Mouse (Mus musculus) kidney, embryonic 15.5 days (tissue): ENCODE measurements around the gene Usp3. TPM values are rescaled to one million over a fixed set of nuclear protein-coding genes. Genes with fewer than 3 reads are reported as not detected.
A peak's percentile ranks its signal among the peaks of the same experiment; 100 is the strongest.

Source experiments
- ATAC-seq: fragments of 200-750 bp; cut with Nextera tagmentation; replicated peaks from 2 replicates; pipeline ENCODE4 v1.8.0; 2017; ENCODE audit warnings: moderate TSS enrichment; ENCODE audit not compliant: low FRiP score
- H3K27ac ChIP-seq: fragments of 300-500 bp; sonication (generic); 2 replicates; pipeline ENCODE4 v1.5.1; 2015; ENCODE audit warnings: mild to moderate bottlenecking, inconsistent platforms
- H3K27me3 ChIP-seq: fragments of 300-500 bp; sonication (generic); 2 replicates; pipeline ENCODE4 v1.6.1; 2015; ENCODE audit warnings: inconsistent platforms
- H3K36me3 ChIP-seq: fragments of 300-500 bp; sonication (generic); 2 replicates; pipeline ENCODE4 v1.6.1; 2015; ENCODE audit warnings: inconsistent platforms
- H3K4me1 ChIP-seq: fragments of 300-500 bp; sonication (generic); 2 replicates; pipeline ENCODE4 v1.6.1; 2015; ENCODE audit warnings: inconsistent platforms
- H3K4me2 ChIP-seq: fragments of 300-500 bp; sonication (generic); 2 replicates; pipeline ENCODE4 v1.6.1; 2015; ENCODE audit warnings: moderate library complexity, mild to moderate bottlenecking, inconsistent platforms
- H3K4me3 ChIP-seq: fragments of 300-500 bp; sonication (generic); replicated peaks from 2 replicates; pipeline ENCODE4 v1.5.1; 2015; ENCODE audit warnings: mild to moderate bottlenecking, inconsistent platforms
- H3K9ac ChIP-seq: fragments of 300-500 bp; sonication (generic); 2 replicates; pipeline ENCODE4 v1.6.1; 2015; ENCODE audit warnings: mild to moderate bottlenecking, inconsistent platforms
- H3K9me3 ChIP-seq: fragments of 300-500 bp; sonication (generic); replicated peaks from 2 replicates; pipeline ENCODE4 v1.6.1; 2016; ENCODE audit warnings: inconsistent platforms
- WGBS: fragments of 180-500 bp; shearing (Covaris S2); methylation state at CpG from one replicate; pipeline ENCODE4 v1.1.7; 2015; ENCODE audit warnings: mixed read lengths; 5-methylcytosine and 5-hydroxymethylcytosine counted together
- polyA plus RNA-seq: library from polyadenylated mRNA; unstranded; fragments of >200 nt; fragmentation: Nextera tagmentation; extraction: Ambion mirVana; gene quantifications from 2 replicates; pipeline ENCODE4 v1.2.1, GENCODE M21; 2015

Gene Usp3
- polyA plus RNA-seq, 1 experiment from 2014 or later = 68.0 TPM

DNA sequence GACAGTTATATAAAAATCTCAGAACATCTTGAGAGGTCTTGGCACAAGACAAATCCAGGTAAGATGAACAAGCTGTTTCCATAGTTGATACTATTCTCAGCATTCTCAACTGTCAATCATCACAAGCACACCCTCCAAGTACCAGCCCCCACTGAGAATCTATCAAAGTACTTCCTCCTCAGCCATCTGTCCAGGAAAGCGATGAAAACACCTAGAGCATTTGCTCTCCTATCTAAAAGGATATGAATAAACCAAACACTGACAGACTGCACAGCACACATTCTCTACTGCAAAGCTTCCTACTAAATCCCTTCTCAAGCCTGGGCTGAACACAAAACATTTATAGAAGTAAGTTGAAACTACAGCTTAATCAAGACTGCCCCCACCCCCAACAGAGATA is 6.4 kb downstream of the Usp3 start:
- H3K9me3 ChIP-seq = no peaks in the 10 kb centered on the region
- no peaks in the 10 kb centered on the region for H3K27me3 ChIP-seq
- no peak overlapping the region for H3K27ac ChIP-seq
- H3K4me2 ChIP-seq = no peak overlapping the region
- no peak for ATAC-seq
- H3K9ac ChIP-seq = no peak overlapping the region
- no peak overlapping the region for H3K4me3 ChIP-seq
- no peaks in the 10 kb centered on the region for H3K36me3 ChIP-seq
- H3K4me1 ChIP-seq = peaks cover 25% of the 10 kb centered on the region
- 57% methylated on average over 1 of the region's 1 CpGs for WGBS

DNA sequence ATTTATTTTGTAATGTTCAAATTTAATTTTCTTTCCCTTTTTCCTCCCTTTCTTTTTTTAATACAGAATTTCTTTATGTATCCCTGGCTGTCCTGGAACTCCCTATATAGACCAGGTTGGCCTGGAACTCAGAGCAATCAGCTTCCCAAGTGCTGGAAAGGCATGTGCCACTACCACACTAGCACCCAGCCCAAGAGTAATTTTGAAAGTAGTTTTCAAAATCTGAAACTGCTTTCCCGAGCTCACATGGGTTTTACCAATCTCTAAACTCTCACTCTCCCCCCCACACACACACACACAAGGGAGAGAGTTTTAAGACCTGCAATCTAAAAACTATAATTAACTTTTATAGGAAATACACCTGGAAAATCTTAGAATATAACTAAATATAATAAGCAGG is 7.8 kb downstream of the Usp3 start:
- H3K4me3 ChIP-seq = no peak overlapping the region
- no peaks in the 10 kb centered on the region for H3K27me3 ChIP-seq
- WGBS = 68% methylated on average over 1 of the region's 1 CpGs
- H3K4me2 ChIP-seq = no peak overlapping the region
- no peak overlapping the region for H3K27ac ChIP-seq
- H3K4me1 ChIP-seq = peaks cover 14% of the 10 kb centered on the region
- H3K9ac ChIP-seq = no peak overlapping the region
- H3K36me3 ChIP-seq = 0 out of 2 replicates have a peak, but pooled peaks cover 2% of the 10 kb centered on the region
- H3K9me3 ChIP-seq = no peaks in the 10 kb centered on the region
- ATAC-seq = no peak

GRCm38 (mm10) chr9:66584176-66584575 is 8.8 kb downstream of the Usp3 start:
- Histone ChIP-seq H3K4me1 (peaks cover 10% of the 10 kb centered on the region), H3K9ac (no peak overlapping the region), H3K36me3 (0 out of 2 replicates have a peak, but pooled peaks cover 8% of the 10 kb centered on the region), H3K27ac (no peak overlapping the region), H3K27me3 (no peaks in the 10 kb centered on the region), H3K4me2 (no peak overlapping the region), H3K4me3 (no peak overlapping the region), H3K9me3 (no peaks in the 10 kb centered on the region)
- no peak for ATAC-seq

DNA sequence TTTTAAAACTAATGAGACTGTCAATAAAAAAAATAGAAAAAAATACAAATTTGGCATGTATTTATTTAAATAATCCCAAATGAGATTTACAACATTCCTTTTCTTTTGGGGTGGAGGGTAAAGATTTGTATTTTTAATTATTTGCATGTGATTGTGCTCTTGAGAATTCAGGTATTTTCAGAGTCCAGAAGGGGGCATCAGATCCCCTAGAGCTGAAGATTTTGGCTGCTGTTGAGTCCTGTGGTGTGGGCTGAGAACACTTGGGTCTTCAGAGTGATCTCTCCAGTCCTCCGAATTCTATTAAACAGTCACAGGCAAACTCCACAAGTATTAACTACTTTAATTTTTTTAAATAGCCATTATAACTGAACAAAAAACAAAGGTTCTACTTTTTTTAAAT is 9.7 kb downstream of the Usp3 start:
- Histone ChIP-seq H3K9me3 (no peaks in the 10 kb centered on the region), H3K9ac (no peak overlapping the region), H3K27me3 (no peaks in the 10 kb centered on the region), H3K27ac (no peak overlapping the region), H3K36me3 (0 out of 2 replicates have a peak, but pooled peaks cover 8% of the 10 kb centered on the region), H3K4me3 (no peak overlapping the region), H3K4me1 (peaks cover 6% of the 10 kb centered on the region), H3K4me2 (no peak overlapping the region)
- 89% methylated on average over 1 of the region's 1 CpGs for WGBS
- ATAC-seq = no peak

- Histone ChIP-seq H3K4me2 (no peak overlapping the region), H3K4me3 (no peak overlapping the region), H3K4me1 (peaks cover 3% of the 10 kb centered on the region), H3K36me3 (0 out of 2 replicates have a peak, but pooled peaks cover 8% of the 10 kb centered on the region), H3K9me3 (no peaks in the 10 kb centered on the region), H3K9ac (no peak overlapping the region), H3K27me3 (no peaks in the 10 kb centered on the region), H3K27ac (no peak overlapping the region)
- ATAC-seq = no peak
- 64% methylated on average over 3 of the region's 3 CpGs for WGBS
Measured at GRCm38 (mm10) chr9:66581694-66582093, 11.2 kb downstream of the Usp3 start.

- Histone ChIP-seq H3K36me3 (0 out of 2 replicates have a peak, but pooled peaks cover 8% of the 10 kb centered on the region), H3K27ac (no peak overlapping the region), H3K4me1 (no peaks in the 10 kb centered on the region), H3K9ac (no peak overlapping the region), H3K9me3 (no peaks in the 10 kb centered on the region), H3K4me3 (no peak overlapping the region), H3K27me3 (no peaks in the 10 kb centered on the region), H3K4me2 (no peak overlapping the region)
- WGBS = 100% methylated on average over 1 of the region's 1 CpGs
- no peak for ATAC-seq
Measured at GRCm38 (mm10) chr9:66580722-66581121, 12.2 kb downstream of the Usp3 start.

DNA sequence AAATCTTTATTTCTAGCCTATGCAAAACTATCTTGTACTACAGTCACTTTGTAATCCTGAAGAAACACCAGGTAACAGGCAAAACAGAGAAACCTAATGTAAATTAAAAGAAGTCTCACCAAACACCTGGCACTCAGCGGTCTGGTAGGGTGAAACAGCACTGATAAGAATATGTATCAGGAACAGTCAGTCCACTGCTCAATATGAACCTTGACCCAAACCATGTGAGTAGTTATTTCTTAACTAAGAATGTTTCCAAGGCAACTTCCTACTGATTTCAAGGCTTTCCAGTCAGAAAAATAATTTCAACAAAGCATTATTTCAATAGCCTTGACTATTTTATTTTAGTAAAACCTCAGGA is 17.1 kb downstream of the Usp3 start:
- no peak overlapping the region for H3K9ac ChIP-seq
- H3K4me2 ChIP-seq = no peak overlapping the region
- H3K27ac ChIP-seq = no peak overlapping the region
- 0 out of 2 replicates have a peak, but pooled peaks cover 8% of the 10 kb centered on the region for H3K36me3 ChIP-seq
- no peaks in the 10 kb centered on the region for H3K27me3 ChIP-seq
- H3K4me3 ChIP-seq = no peak overlapping the region
- H3K4me1 ChIP-seq = 0 out of 2 replicates have a peak, but pooled peaks cover 7% of the 10 kb centered on the region
- no peaks in the 10 kb centered on the region for H3K9me3 ChIP-seq
- ATAC-seq = no peak
- 77% methylated on average over 1 of the region's 1 CpGs for WGBS

DNA sequence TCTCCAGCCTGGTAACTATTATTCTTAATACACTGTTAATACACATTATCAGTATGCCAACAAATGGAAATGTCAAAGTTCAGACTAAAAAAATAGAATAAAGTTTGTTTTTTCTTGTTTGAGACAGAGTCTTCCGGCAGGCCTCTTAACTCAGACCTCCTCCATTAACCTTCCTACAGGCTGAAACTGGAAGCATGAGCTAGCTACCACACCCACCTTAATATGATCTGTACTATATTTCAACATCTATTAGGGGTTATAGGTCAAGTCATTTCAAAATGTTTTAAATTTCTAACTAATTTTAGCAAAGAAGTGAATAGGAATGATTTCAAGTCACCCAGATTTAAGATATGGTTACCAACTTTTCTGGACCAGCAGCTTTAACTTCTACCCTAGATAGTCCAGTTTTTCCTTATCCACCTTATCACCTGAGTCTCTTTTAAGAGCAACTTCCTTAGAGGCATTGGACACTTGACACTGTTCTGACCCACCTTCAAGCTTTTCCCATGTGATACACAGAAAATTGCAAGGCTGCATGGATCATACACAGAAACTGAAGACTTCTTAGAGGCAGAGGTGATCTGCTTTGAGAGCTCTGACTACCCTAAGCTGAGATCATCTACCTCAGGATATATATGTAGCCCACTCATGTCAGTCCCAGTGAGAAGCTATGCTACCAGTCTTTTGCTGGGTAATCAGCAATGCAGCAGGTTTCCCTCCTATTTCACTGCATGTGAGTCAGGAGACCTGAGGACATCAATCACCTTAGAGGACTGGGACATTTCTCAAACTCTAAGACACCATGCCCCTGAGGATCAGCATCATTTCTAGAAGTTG is 17.7 kb downstream of the Usp3 start:
- H3K9ac ChIP-seq = no peak overlapping the region
- no peak for ATAC-seq
- H3K4me1 ChIP-seq = 0 out of 2 replicates have a peak, but pooled peaks cover 7% of the 10 kb centered on the region
- H3K27ac ChIP-seq = no peak overlapping the region
- no peak overlapping the region for H3K4me3 ChIP-seq
- H3K4me2 ChIP-seq = no peak overlapping the region
- WGBS = 45% methylated on average over 1 of the region's 1 CpGs
- 0 out of 2 replicates have a peak, but pooled peaks cover 7% of the 10 kb centered on the region for H3K36me3 ChIP-seq
- H3K27me3 ChIP-seq = no peaks in the 10 kb centered on the region
- H3K9me3 ChIP-seq = no peaks in the 10 kb centered on the region

DNA sequence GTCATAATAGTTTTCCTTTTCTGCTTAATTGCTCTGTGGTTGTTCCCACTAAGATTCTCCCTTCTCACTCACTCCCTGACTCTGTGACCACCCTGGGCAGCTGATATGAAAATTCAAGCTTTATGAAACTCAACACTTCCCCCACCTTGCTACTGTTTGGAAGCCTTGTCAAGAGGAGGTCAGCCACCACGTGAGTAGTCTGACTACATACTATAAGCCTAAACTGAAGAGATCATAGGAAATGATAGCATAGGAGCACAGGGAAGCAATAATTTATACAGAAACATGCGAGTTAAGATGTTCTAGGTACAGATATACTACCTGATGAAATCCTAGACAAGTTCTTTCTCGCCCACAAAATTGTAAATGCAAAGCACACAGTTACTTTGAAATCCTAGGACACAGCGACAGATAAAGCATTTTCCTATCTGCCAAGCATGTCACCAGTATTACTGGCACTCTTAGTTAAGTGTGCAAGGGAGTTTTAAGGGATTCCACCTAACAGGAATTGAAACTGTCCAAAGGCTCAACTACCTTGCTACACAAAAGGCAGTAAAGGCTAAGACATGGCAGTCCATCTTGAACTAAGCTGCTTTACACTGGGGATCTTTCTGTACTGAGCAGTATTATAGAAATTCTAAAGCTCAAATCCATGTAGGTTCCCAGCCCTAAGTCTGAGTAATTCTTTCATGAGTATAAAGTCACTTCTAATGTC is 20.8 kb downstream of the Usp3 start:
- Histone ChIP-seq H3K4me3 (no peak overlapping the region), H3K9me3 (no peaks in the 10 kb centered on the region), H3K27me3 (no peaks in the 10 kb centered on the region), H3K4me1 (0 out of 2 replicates have a peak, but pooled peaks cover 10% of the 10 kb centered on the region), H3K36me3 (no peaks in the 10 kb centered on the region), H3K9ac (no peak overlapping the region), H3K4me2 (no peak overlapping the region), H3K27ac (no peak overlapping the region)
- ATAC-seq = no peak
- WGBS = 62% methylated on average over 4 of the region's 4 CpGs

GRCm38 (mm10) chr9:66562215-66562614 is 30.7 kb downstream of the Usp3 start:
- no peak overlapping the region for H3K4me2 ChIP-seq
- no peaks in the 10 kb centered on the region for H3K27me3 ChIP-seq
- no peak for ATAC-seq
- H3K9me3 ChIP-seq = no peaks in the 10 kb centered on the region
- H3K9ac ChIP-seq = no peak overlapping the region
- H3K4me3 ChIP-seq = no peak overlapping the region
- peaks cover 9% of the 10 kb centered on the region; the same call in 1 of the 2 replicates for H3K4me1 ChIP-seq
- H3K36me3 ChIP-seq = peaks cover 5% of the 10 kb centered on the region
- no peak overlapping the region for H3K27ac ChIP-seq
- WGBS = 73% methylated on average over 1 of the region's 1 CpGs

DNA sequence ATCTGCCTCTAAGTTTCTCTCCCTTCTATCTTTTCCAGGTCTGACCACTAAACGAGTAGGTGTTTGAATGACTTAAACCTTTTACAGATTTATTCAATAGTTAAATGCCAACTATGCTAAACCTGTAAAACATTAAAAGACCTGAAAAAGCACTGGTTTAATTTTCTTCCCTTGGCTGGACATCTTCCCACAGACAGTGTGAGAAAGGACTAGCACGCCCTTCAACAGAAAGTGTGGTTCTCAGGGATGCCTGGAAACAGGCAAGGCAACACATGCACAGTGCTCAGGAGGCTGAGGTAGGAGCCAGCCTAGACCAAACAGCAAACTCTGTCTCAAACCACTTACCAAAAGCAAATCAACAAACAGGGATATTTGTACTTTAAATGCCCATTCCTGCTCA is 31.4 kb downstream of the Usp3 start:
- no peak overlapping the region for H3K9ac ChIP-seq
- WGBS = 74% methylated on average over 2 of the region's 2 CpGs
- no peaks in the 10 kb centered on the region for H3K9me3 ChIP-seq
- H3K4me3 ChIP-seq = no peak overlapping the region
- ATAC-seq = no peak
- peaks cover 9% of the 10 kb centered on the region; the same call in 1 of the 2 replicates for H3K4me1 ChIP-seq
- no peak overlapping the region for H3K4me2 ChIP-seq
- H3K36me3 ChIP-seq = peaks cover 5% of the 10 kb centered on the region
- 0 out of 2 replicates have a peak overlapping the region, but pooled peaks have one; percentile 0 for H3K27ac ChIP-seq
- no peaks in the 10 kb centered on the region for H3K27me3 ChIP-seq

DNA sequence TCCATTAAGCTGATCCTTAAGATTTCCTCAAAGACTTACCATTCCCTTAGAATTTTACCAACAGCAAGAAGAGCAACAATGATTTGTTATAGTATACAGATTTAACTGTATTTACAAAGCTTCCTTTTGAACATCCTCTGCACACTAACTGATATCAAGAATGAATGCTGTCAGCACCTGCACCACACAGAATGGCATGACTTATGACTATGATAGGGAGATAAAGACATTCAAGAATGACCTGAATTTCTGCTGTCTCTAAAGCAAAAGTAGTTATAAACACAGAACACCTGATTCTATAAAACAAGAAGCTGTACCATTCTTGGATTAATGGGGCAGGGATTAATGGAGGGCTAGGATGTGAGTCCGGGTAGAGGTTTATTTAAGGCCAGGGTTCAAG is 32.2 kb downstream of the Usp3 start:
- H3K9ac ChIP-seq = no peak overlapping the region
- no peak overlapping the region for H3K4me3 ChIP-seq
- peaks cover 9% of the 10 kb centered on the region; the same call in 1 of the 2 replicates for H3K4me1 ChIP-seq
- no peaks in the 10 kb centered on the region for H3K27me3 ChIP-seq
- H3K4me2 ChIP-seq = no peak overlapping the region
- peaks cover 8% of the 10 kb centered on the region for H3K36me3 ChIP-seq
- ATAC-seq = no peak
- no peaks in the 10 kb centered on the region for H3K9me3 ChIP-seq
- 0 out of 2 replicates have a peak overlapping the region, but pooled peaks have one; percentile 0 for H3K27ac ChIP-seq
- WGBS = 33% methylated on average over 1 of the region's 1 CpGs
